Mouse (Mus musculus): ENCODE measurements around the gene Nup43.
"Not testable (repeated sequence)": the region's sequence is repeated elsewhere in the genome, so short reads cannot be mapped to it uniquely, and the experiment has no call there.

Gene Nup43

GRCm38 (mm10) chr10:7667342-7667802, at the start of gene Nup43:
Gene Nup43 (plus strand): TSS chr10:7667503.
- peak; percentile 86 for DNase-seq (ENCODE audit: low spot score)

GRCm38 (mm10) chr10:7617556-7617955, 49.7 kb upstream of the Nup43 start:
- DNase-seq (ENCODE audit: low spot score): not testable (repeated sequence)

GRCm38 (mm10) chr10:7619821-7620241, 47.5 kb upstream of the Nup43 start:
- DNase-seq (ENCODE audit: low spot score): no peak

- DNase-seq (ENCODE audit: low spot score): no peak
These were observed 46.6 kb upstream of the Nup43 start for GRCm38 (mm10) chr10:7620723-7621122.

GRCm38 (mm10) chr10:7622378-7622777, 44.9 kb upstream of the Nup43 start:
- DNase-seq (ENCODE audit: low spot score): no peak

- DNase-seq (ENCODE audit: low spot score): no peak
These were observed 43.3 kb upstream of the Nup43 start for GRCm38 (mm10) chr10:7623861-7624518.

- no peak for DNase-seq (ENCODE audit: low spot score)
These were observed 38.2 kb upstream of the Nup43 start for GRCm38 (mm10) chr10:7629092-7629491.

GRCm38 (mm10) chr10:7630286-7630685, 37.0 kb upstream of the Nup43 start:
- no peak for DNase-seq (ENCODE audit: low spot score)

GRCm38 (mm10) chr10:7630951-7631720, 36.2 kb upstream of the Nup43 start:
- DNase-seq (ENCODE audit: low spot score): no peak

- DNase-seq (ENCODE audit: low spot score): no peak
These were observed 26.9 kb upstream of the Nup43 start for GRCm38 (mm10) chr10:7640366-7640765.

- no peak for DNase-seq (ENCODE audit: low spot score)
These were observed 21.4 kb upstream of the Nup43 start for GRCm38 (mm10) chr10:7645911-7646310.

- DNase-seq (ENCODE audit: low spot score): no peak
These were observed 18.2 kb upstream of the Nup43 start for GRCm38 (mm10) chr10:7649059-7649458.

GRCm38 (mm10) chr10:7651057-7651456, 16.2 kb upstream of the Nup43 start:
- no peak for DNase-seq (ENCODE audit: low spot score)

- DNase-seq (ENCODE audit: low spot score): no peak
These were observed 4.7 kb upstream of the Nup43 start for GRCm38 (mm10) chr10:7662471-7663141.

- peak; percentile 90 for DNase-seq (ENCODE audit: low spot score)
These were observed 3.9 kb upstream of the Nup43 start for GRCm38 (mm10) chr10:7663159-7664026.

GRCm38 (mm10) chr10:7664027-7664526, 3.2 kb upstream of the Nup43 start:
- DNase-seq (ENCODE audit: low spot score): no peak

- DNase-seq (ENCODE audit: low spot score): no peak
These were observed 2.4 kb upstream of the Nup43 start for GRCm38 (mm10) chr10:7664889-7665288.

GRCm38 (mm10) chr10:7673673-7674072, 6.4 kb downstream of the Nup43 start:
- DNase-seq (ENCODE audit: low spot score): no peak

GRCm38 (mm10) chr10:7680731-7681301, 13.5 kb downstream of the Nup43 start, which contains the start of the genes Pcmt1 and Lats1:
Gene Pcmt1 (minus strand): TSS chr10:7681136.
Gene Lats1 (plus strand): TSS chr10:7681214.
- peak; percentile 83 for DNase-seq (ENCODE audit: low spot score)

GRCm38 (mm10) chr10:7681343-7682025, 14.2 kb downstream of the Nup43 start:
- DNase-seq (ENCODE audit: low spot score): peak; percentile 66
